ENCODE assay signal across 11 mouse cellular contexts in the genomic region with DNA sequence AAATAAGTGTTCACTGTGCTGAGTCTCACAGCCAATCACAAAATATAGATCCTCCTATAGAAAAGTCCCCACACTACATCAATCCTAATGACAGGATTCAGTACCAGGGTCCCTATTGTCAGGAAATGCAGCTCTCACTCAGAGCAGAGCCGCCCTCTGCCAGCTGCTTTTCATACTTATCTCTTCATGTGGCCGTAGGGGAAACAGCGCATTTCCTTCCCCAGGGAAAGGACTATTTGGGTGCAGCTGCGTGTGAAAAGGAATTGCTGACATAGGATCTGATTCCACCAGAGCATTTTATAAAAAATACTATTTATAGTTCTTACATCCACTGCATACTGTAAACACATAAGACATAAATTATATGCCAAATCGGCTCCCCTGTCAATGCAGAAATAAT.
DNase-seq lines count a peak whose midpoint lies in the region; ATAC-seq and TF ChIP-seq lines count a peak whose summit lies in the region.
"Had no signal": no experiment of that assay in that cellular context is flagged by ENCODE, and none has a peak within 500 bp of the region (broad histone marks: within the 10 kb centered on the region; RNA-seq: fewer than 3 reads in every experiment).

No protein-coding gene starts in this region.

- H3K36me3 ChIP-seq in hindbrain, embryonic 15.5 days, result no peaks in the 10 kb centered on the region
- H3K36me3 ChIP-seq in hindbrain, embryonic 10.5 days, result no peaks in the 10 kb centered on the region
- H3K36me3 ChIP-seq in forebrain, embryonic 14.5 days (ENCODE audit: control insufficient read depth, insufficient read depth, low read length), result no peaks in the 10 kb centered on the region
- no peaks in the 10 kb centered on the region for H3K36me3 ChIP-seq in midbrain, embryonic 12.5 days
- H3K36me3 ChIP-seq: embryonic facial prominence, embryonic 12.5 days had no signal

- peaks cover 3% of the 10 kb centered on the region; the same call in 1 of the 2 replicates for H3K4me1 ChIP-seq in hindbrain, embryonic 15.5 days (replicated peaks)
- no peaks in the 10 kb centered on the region; the same call in 1 of the 2 replicates for H3K4me1 ChIP-seq in hindbrain, embryonic 10.5 days (replicated peaks)
- no peaks in the 10 kb centered on the region for H3K4me1 ChIP-seq in forebrain, embryonic 14.5 days (ENCODE audit: control insufficient read depth, insufficient read depth, low read length)
- no peaks in the 10 kb centered on the region for H3K4me1 ChIP-seq in midbrain, embryonic 12.5 days
- H3K4me1 ChIP-seq: embryonic facial prominence, embryonic 12.5 days had no signal

- intact Hi-C loops in gastrocnemius, adult 2 months (cut with DNase I), result no loop called here

- H3K9ac ChIP-seq in hindbrain, embryonic 15.5 days, result no peak overlapping the region
- no peak overlapping the region for H3K9ac ChIP-seq in forebrain, embryonic 14.5 days (ENCODE audit: low read length)
- no peak overlapping the region for H3K9ac ChIP-seq in midbrain, embryonic 12.5 days (replicated peaks)
- H3K9ac ChIP-seq: embryonic facial prominence, embryonic 12.5 days had no signal

- no peak for TF ChIP-seq CTCF in gastrocnemius, adult 2 months (IDR thresholded peaks at IDR 0.05)

- peak; percentile 42; the same call in 1 of the 2 replicates for ATAC-seq in hindbrain, embryonic 15.5 days (ENCODE audit: low FRiP score, low read depth)
- ATAC-seq in forebrain, embryonic 14.5 days, result peak; percentile 91
- ATAC-seq in midbrain, embryonic 12.5 days (ENCODE audit: low FRiP score, low read depth), result peak; percentile 60; the same call in 1 of the 2 replicates

- H3K27ac ChIP-seq in hindbrain, embryonic 15.5 days (replicated peaks), result no peak overlapping the region
- H3K27ac ChIP-seq in hindbrain, embryonic 10.5 days, result no peak overlapping the region
- no peak overlapping the region for H3K27ac ChIP-seq in forebrain, embryonic 14.5 days (ENCODE audit: low read depth, low read length)
- no peak overlapping the region for H3K27ac ChIP-seq in midbrain, embryonic 12.5 days (replicated peaks)
- H3K27ac ChIP-seq in gastrocnemius, adult 2 months, result no peak overlapping the region
- H3K27ac ChIP-seq: embryonic facial prominence, embryonic 12.5 days had no signal

- H3K27me3 ChIP-seq in hindbrain, embryonic 15.5 days, result no peaks in the 10 kb centered on the region
- no peaks in the 10 kb centered on the region for H3K27me3 ChIP-seq in hindbrain, embryonic 10.5 days (ENCODE audit: insufficient read depth, poor library complexity, severe bottlenecking)
- H3K27me3 ChIP-seq in forebrain, embryonic 14.5 days (replicated peaks; ENCODE audit: control insufficient read depth, insufficient read depth, low read length), result no peaks in the 10 kb centered on the region
- H3K27me3 ChIP-seq in midbrain, embryonic 12.5 days, result no peaks in the 10 kb centered on the region
- H3K27me3 ChIP-seq: embryonic facial prominence, embryonic 12.5 days had no signal

- 23% methylated on average over 5 of the region's 5 CpGs for WGBS in hindbrain, embryonic 15.5 days
- WGBS in hindbrain, embryonic 10.5 days, result 42% methylated on average over 5 of the region's 5 CpGs
- WGBS in forebrain, embryonic 14.5 days, result 48% methylated on average over 5 of the region's 5 CpGs
- 40% methylated on average over 5 of the region's 5 CpGs for WGBS in midbrain, embryonic 12.5 days

- no peak overlapping the region for H3K4me2 ChIP-seq in hindbrain, embryonic 15.5 days
- H3K4me2 ChIP-seq in forebrain, embryonic 14.5 days (ENCODE audit: low read length), result no peak overlapping the region
- H3K4me2 ChIP-seq in midbrain, embryonic 12.5 days (replicated peaks), result no peak overlapping the region
- H3K4me2 ChIP-seq: embryonic facial prominence, embryonic 12.5 days had no signal

- DNase-seq in hindbrain, embryonic 10.5 days (ENCODE audit: low spot score), result no peak
- peak; percentile 26 for DNase-seq in brain, adult 2 months (ENCODE audit: low read depth, low spot score)
- DNase-seq in forebrain, embryonic 14.5 days (ENCODE audit: low spot score), result peak; percentile 58
- no peak for DNase-seq in natural killer cell, adult 2 months (ENCODE audit: low spot score in 2 of 2)
- no peak for DNase-seq in gastrocnemius, postnatal 10 days
- no peak for DNase-seq in gastrocnemius, adult 2 months
- DNase-seq: kidney, postnatal 36 days; thymus, postnatal 25 days had no signal

- no peak overlapping the region for H3K4me3 ChIP-seq in hindbrain, embryonic 15.5 days
- H3K4me3 ChIP-seq in hindbrain, embryonic 10.5 days, result no peak overlapping the region
- H3K4me3 ChIP-seq in forebrain, embryonic 14.5 days (ENCODE audit: low read depth, low read length), result no peak overlapping the region
- no peak overlapping the region for H3K4me3 ChIP-seq in midbrain, embryonic 12.5 days
- no peak overlapping the region for H3K4me3 ChIP-seq in gastrocnemius, adult 2 months
- H3K4me3 ChIP-seq: embryonic facial prominence, embryonic 12.5 days had no signal

- H3K9me3 ChIP-seq in hindbrain, embryonic 15.5 days, result no peaks in the 10 kb centered on the region
- H3K9me3 ChIP-seq in hindbrain, embryonic 10.5 days, result no peaks in the 10 kb centered on the region
- H3K9me3 ChIP-seq in forebrain, embryonic 14.5 days (replicated peaks; ENCODE audit: control insufficient read depth, low read length), result no peaks in the 10 kb centered on the region
- no peaks in the 10 kb centered on the region for H3K9me3 ChIP-seq in midbrain, embryonic 12.5 days
- H3K9me3 ChIP-seq: embryonic facial prominence, embryonic 12.5 days had no signal

Comparison
In these comparisons a context has a peak if more than half of its experiments do, and no peak if none do; other contexts are left out.
1. DNase-seq: peak in brain, adult 2 months (single experiment) and forebrain, embryonic 14.5 days (single experiment); none in hindbrain, embryonic 10.5 days (single experiment), natural killer cell, adult 2 months (0 of 2), gastrocnemius, postnatal 10 days (single experiment) and gastrocnemius, adult 2 months (single experiment).
2. Peak in every context shown above with its lines, with median percentiles within 50 percentile points of each other: ATAC-seq.